Mouse (Mus musculus): ENCODE results near the gene 1700016K19Rik. TPM values are rescaled to one million over a fixed set of nuclear protein-coding genes. Genes with fewer than 3 reads are reported as not detected.

1700016K19Rik gene
- polyA plus RNA-seq, 1 experiment from 2014 or later: 4.0 TPM

GRCm38 (mm10) chr11:76033836-76034235 is 34.1 kb downstream of the 1700016K19Rik start:
- no peaks in the 10 kb centered on the region for H3K36me3 ChIP-seq (ENCODE audit: control insufficient read depth, insufficient read depth, low read length)
- DNase-seq (ENCODE audit: low spot score): no peak
- H3K4me2 ChIP-seq (ENCODE audit: low read length): no peak overlapping the region
- H3K4me1 ChIP-seq (replicated peaks; ENCODE audit: control insufficient read depth, insufficient read depth, low read length): no peaks in the 10 kb centered on the region
- ATAC-seq (replicated peaks; ENCODE audit: low FRiP score, low TSS enrichment, low read depth): no peak
- H3K27me3 ChIP-seq (replicated peaks; ENCODE audit: control insufficient read depth, insufficient read depth, low read length): no peaks in the 10 kb centered on the region
- no peak overlapping the region for H3K27ac ChIP-seq (ENCODE audit: low read depth)
- no peaks in the 10 kb centered on the region for H3K9me3 ChIP-seq (ENCODE audit: control insufficient read depth, low read length)
- WGBS: 87% methylated on average over 4 of the region's 4 CpGs
- no peak overlapping the region for H3K9ac ChIP-seq (ENCODE audit: low read length)
- no peak overlapping the region for H3K4me3 ChIP-seq (ENCODE audit: low read depth, low read length)

DNA sequence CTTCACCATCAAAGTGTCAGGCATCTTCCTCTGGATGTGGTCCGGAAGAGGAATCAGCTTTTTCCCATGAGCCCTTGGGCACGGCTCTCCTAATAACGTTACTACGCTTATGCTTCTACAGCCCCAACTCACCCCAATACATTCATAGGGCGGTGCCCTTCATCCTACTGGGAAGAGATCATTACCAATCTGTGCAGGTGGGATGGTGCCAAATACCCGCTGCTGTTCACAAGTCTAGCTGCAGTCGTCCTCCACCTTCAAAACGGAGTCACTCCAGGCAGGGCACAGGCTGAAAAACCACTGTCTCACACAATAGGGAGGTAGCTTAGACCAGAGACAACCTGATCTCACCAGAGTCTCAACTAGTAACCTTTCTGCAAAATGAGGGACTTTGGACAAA is 35.5 kb downstream of the 1700016K19Rik start:
- Histone ChIP-seq H3K4me3 (ENCODE audit: low read depth, low read length) (no peak overlapping the region), H3K36me3 (ENCODE audit: control insufficient read depth, insufficient read depth, low read length) (no peaks in the 10 kb centered on the region), H3K4me1 (replicated peaks; ENCODE audit: control insufficient read depth, insufficient read depth, low read length) (no peaks in the 10 kb centered on the region), H3K4me2 (ENCODE audit: low read length) (no peak overlapping the region), H3K9me3 (ENCODE audit: control insufficient read depth, low read length) (no peaks in the 10 kb centered on the region), H3K27me3 (replicated peaks; ENCODE audit: control insufficient read depth, insufficient read depth, low read length) (no peaks in the 10 kb centered on the region), H3K9ac (ENCODE audit: low read length) (no peak overlapping the region), H3K27ac (ENCODE audit: low read depth) (no peak overlapping the region)
- DNase-seq (ENCODE audit: low spot score): no peak
- ATAC-seq (replicated peaks; ENCODE audit: low FRiP score, low TSS enrichment, low read depth): no peak
- 87% methylated on average over 8 of the region's 8 CpGs for WGBS

DNA sequence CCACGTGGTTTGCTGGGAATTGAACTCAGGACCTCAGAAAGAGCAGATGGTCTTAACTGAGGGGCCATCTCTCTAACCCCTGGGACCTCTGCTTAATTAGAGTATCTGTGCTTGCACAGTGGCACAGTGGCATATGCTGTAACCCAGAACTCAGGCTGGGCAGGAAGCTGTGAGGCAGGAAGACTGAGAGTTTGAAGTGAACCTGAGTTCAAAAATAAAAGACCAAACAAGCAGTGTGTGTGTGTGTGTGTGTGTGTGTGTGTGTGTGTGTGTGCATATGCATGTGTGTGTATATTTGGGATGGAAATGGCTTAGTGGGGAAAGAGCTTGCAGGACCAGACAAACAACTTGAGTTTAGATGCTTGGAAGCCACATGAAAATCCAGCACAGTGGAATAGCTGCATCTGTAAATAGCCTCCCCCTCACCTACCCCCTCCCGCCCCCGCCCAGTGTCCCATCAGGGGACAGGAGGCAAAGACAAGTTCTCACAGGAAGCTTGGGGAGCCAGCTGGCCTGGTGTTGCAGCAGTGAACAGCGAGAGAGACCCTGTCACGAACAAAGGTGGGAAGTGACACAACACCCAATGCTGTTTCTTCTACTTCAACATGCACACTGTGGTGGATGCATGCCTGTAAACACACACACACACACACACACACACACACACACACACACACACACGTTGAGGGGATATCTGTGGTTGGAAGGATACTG is 38.0 kb downstream of the 1700016K19Rik start:
- no peak overlapping the region for H3K4me3 ChIP-seq (ENCODE audit: low read depth, low read length)
- no peak overlapping the region for H3K27ac ChIP-seq (ENCODE audit: low read depth)
- peaks cover 5% of the 10 kb centered on the region; the same call in 1 of the 2 replicates for H3K4me1 ChIP-seq (replicated peaks; ENCODE audit: control insufficient read depth, insufficient read depth, low read length)
- H3K9ac ChIP-seq (ENCODE audit: low read length): no peak overlapping the region
- H3K9me3 ChIP-seq (ENCODE audit: control insufficient read depth, low read length): no peaks in the 10 kb centered on the region
- H3K27me3 ChIP-seq (replicated peaks; ENCODE audit: control insufficient read depth, insufficient read depth, low read length): no peaks in the 10 kb centered on the region
- DNase-seq (ENCODE audit: low spot score): no peak
- H3K36me3 ChIP-seq (ENCODE audit: control insufficient read depth, insufficient read depth, low read length): no peaks in the 10 kb centered on the region
- H3K4me2 ChIP-seq (ENCODE audit: low read length): no peak overlapping the region
- 56% methylated on average over 6 of the region's 6 CpGs for WGBS
- ATAC-seq (replicated peaks; ENCODE audit: low FRiP score, low TSS enrichment, low read depth): no peak

- Histone ChIP-seq H3K9me3 (ENCODE audit: control insufficient read depth, low read length) (no peaks in the 10 kb centered on the region), H3K36me3 (ENCODE audit: control insufficient read depth, insufficient read depth, low read length) (no peaks in the 10 kb centered on the region), H3K27me3 (replicated peaks; ENCODE audit: control insufficient read depth, insufficient read depth, low read length) (no peaks in the 10 kb centered on the region), H3K4me2 (ENCODE audit: low read length) (no peak overlapping the region), H3K9ac (ENCODE audit: low read length) (no peak overlapping the region), H3K4me1 (replicated peaks; ENCODE audit: control insufficient read depth, insufficient read depth, low read length) (peaks cover 5% of the 10 kb centered on the region; the same call in 1 of the 2 replicates), H3K27ac (ENCODE audit: low read depth) (no peak overlapping the region), H3K4me3 (ENCODE audit: low read depth, low read length) (no peak overlapping the region)
- WGBS: 85% methylated on average over 3 of the region's 3 CpGs
- DNase-seq (ENCODE audit: low spot score) (no peak), ATAC-seq (replicated peaks; ENCODE audit: low FRiP score, low TSS enrichment, low read depth) (no peak)
Measured at GRCm38 (mm10) chr11:76039271-76040053, 39.8 kb downstream of the 1700016K19Rik start.

- Histone ChIP-seq H3K4me2 (ENCODE audit: low read length) (no peak overlapping the region), H3K27me3 (replicated peaks; ENCODE audit: control insufficient read depth, insufficient read depth, low read length) (no peaks in the 10 kb centered on the region), H3K4me1 (replicated peaks; ENCODE audit: control insufficient read depth, insufficient read depth, low read length) (peaks cover 5% of the 10 kb centered on the region; the same call in 1 of the 2 replicates), H3K9me3 (ENCODE audit: control insufficient read depth, low read length) (no peaks in the 10 kb centered on the region), H3K27ac (ENCODE audit: low read depth) (no peak overlapping the region), H3K36me3 (ENCODE audit: control insufficient read depth, insufficient read depth, low read length) (peaks cover 4% of the 10 kb centered on the region; the same call in 1 of the 2 replicates), H3K9ac (ENCODE audit: low read length) (no peak overlapping the region), H3K4me3 (ENCODE audit: low read depth, low read length) (no peak overlapping the region)
- ATAC-seq (replicated peaks; ENCODE audit: low FRiP score, low TSS enrichment, low read depth): no peak
- DNase-seq (ENCODE audit: low spot score): no peak
- 90% methylated on average over 8 of the region's 8 CpGs for WGBS
Measured at GRCm38 (mm10) chr11:76040106-76040505, 40.4 kb downstream of the 1700016K19Rik start.

GRCm38 (mm10) chr11:76040761-76041376 is 41.2 kb downstream of the 1700016K19Rik start:
- Histone ChIP-seq H3K4me1 (replicated peaks; ENCODE audit: control insufficient read depth, insufficient read depth, low read length) (peaks cover 5% of the 10 kb centered on the region; the same call in 1 of the 2 replicates), H3K27me3 (replicated peaks; ENCODE audit: control insufficient read depth, insufficient read depth, low read length) (no peaks in the 10 kb centered on the region), H3K4me3 (ENCODE audit: low read depth, low read length) (no peak overlapping the region), H3K36me3 (ENCODE audit: control insufficient read depth, insufficient read depth, low read length) (peaks cover 5% of the 10 kb centered on the region; the same call in 1 of the 2 replicates), H3K27ac (ENCODE audit: low read depth) (no peak overlapping the region), H3K9ac (ENCODE audit: low read length) (no peak overlapping the region), H3K4me2 (ENCODE audit: low read length) (no peak overlapping the region), H3K9me3 (ENCODE audit: control insufficient read depth, low read length) (no peaks in the 10 kb centered on the region)
- ATAC-seq (replicated peaks; ENCODE audit: low FRiP score, low TSS enrichment, low read depth) (no peak), DNase-seq (ENCODE audit: low spot score) (no peak)
- 85% methylated on average over 4 of the region's 4 CpGs for WGBS

DNA sequence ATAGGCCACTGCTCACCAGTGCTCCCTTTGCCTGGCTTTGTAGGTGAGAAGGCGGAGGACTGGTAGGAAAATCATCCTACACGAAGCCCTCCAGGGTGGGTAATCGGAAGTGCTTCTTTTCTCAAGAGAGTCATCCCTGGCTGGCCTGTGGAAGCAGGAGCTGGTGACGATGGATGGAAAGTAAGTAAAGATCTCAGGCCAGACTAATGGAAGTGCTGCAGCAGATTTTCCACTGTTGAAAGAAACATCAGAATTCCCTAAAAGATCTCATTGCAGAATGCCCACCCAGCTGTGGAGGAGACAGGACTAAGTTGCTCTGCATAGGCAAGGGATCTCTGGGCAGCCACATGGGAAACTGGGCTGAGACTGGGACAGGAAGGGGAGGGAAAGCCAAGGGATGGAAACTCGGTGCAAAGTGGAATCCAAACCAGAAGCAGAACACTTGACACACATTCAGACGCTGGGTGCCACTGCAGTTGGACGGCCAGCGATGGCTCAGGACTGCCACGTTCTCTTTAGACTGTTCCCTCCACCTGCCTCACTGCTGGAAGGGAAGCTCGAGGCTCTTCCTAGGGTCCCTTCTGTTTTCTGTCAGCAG is 42.4 kb downstream of the 1700016K19Rik start:
- WGBS: 67% methylated on average over 10 of the region's 10 CpGs
- ATAC-seq (replicated peaks; ENCODE audit: low FRiP score, low TSS enrichment, low read depth) (no peak), DNase-seq (ENCODE audit: low spot score) (no peak)
- no peak overlapping the region for H3K4me3 ChIP-seq (ENCODE audit: low read depth, low read length)
- peaks cover 5% of the 10 kb centered on the region; the same call in 1 of the 2 replicates for H3K4me1 ChIP-seq (replicated peaks; ENCODE audit: control insufficient read depth, insufficient read depth, low read length)
- H3K9ac ChIP-seq (ENCODE audit: low read length): no peak overlapping the region
- peaks cover 10% of the 10 kb centered on the region; the same call in 1 of the 2 replicates for H3K36me3 ChIP-seq (ENCODE audit: control insufficient read depth, insufficient read depth, low read length)
- no peaks in the 10 kb centered on the region for H3K27me3 ChIP-seq (replicated peaks; ENCODE audit: control insufficient read depth, insufficient read depth, low read length)
- no peak overlapping the region for H3K4me2 ChIP-seq (ENCODE audit: low read length)
- no peak overlapping the region for H3K27ac ChIP-seq (ENCODE audit: low read depth)
- no peaks in the 10 kb centered on the region for H3K9me3 ChIP-seq (ENCODE audit: control insufficient read depth, low read length)

DNA sequence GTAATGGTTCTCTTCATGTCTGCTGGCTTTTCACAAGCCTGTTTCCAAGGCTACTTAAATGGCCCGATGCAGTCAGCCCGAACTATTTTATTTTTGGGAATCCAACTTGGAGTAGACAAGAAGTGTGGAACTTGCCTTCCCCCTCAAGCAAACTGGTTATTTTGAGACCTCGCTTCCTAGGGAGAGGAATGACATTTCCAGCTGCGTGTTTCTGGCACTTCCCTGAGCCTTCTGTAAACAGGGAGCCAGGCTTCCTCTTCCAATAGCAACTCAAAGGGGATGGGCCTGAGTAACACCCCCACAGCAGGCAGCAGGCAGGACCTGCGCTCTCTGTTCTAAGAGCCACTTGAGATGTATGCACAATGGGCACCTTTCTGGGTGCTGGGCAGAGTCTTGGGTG is 43.2 kb downstream of the 1700016K19Rik start:
- Histone ChIP-seq H3K27ac (ENCODE audit: low read depth) (no peak overlapping the region), H3K9me3 (ENCODE audit: control insufficient read depth, low read length) (no peaks in the 10 kb centered on the region), H3K4me2 (ENCODE audit: low read length) (no peak overlapping the region), H3K36me3 (ENCODE audit: control insufficient read depth, insufficient read depth, low read length) (peaks cover 10% of the 10 kb centered on the region; the same call in 1 of the 2 replicates), H3K27me3 (replicated peaks; ENCODE audit: control insufficient read depth, insufficient read depth, low read length) (no peaks in the 10 kb centered on the region), H3K4me1 (replicated peaks; ENCODE audit: control insufficient read depth, insufficient read depth, low read length) (peaks cover 5% of the 10 kb centered on the region; the same call in 1 of the 2 replicates), H3K4me3 (ENCODE audit: low read depth, low read length) (no peak overlapping the region), H3K9ac (ENCODE audit: low read length) (no peak overlapping the region)
- DNase-seq (ENCODE audit: low spot score) (no peak), ATAC-seq (replicated peaks; ENCODE audit: low FRiP score, low TSS enrichment, low read depth) (0 out of 2 replicates have a peak, but pooled peaks have one; percentile 32)
- WGBS: 26% methylated on average over 5 of the region's 5 CpGs
